Mouse (Mus musculus): ENCODE results near the gene Rc3h1.
"Not testable (repeated sequence)": the region's sequence is repeated elsewhere in the genome, so short reads cannot be mapped to it uniquely, and the experiment has no call there.

Rc3h1 gene

GRCm38 (mm10) chr1:160906057-160906557, at the start of gene Rc3h1:
Gene Rc3h1 (plus strand): TSS chr1:160906418.
- in situ Hi-C loops (cut with MboI, MseI), result no loop called here

GRCm38 (mm10) chr1:160858132-160858531, 48.1 kb upstream of the Rc3h1 start:
- in situ Hi-C loops (cut with MboI, MseI), result loop anchor here (25.0 kb wide), 1 partner anchor 446 kb away; no protein-coding TSS in a partner anchor

GRCm38 (mm10) chr1:160859874-160860273, 46.3 kb upstream of the Rc3h1 start:
- in situ Hi-C loops (cut with MboI, MseI), result loop anchor here (5.0 to 25.0 kb wide), 2 partner anchors 92 to 448 kb away; no protein-coding TSS in a partner anchor

- in situ Hi-C loops (cut with MboI, MseI), result loop anchor here (5.0 to 25.0 kb wide), 2 partner anchors 91 to 449 kb away; no protein-coding TSS in a partner anchor
These were observed 45.1 kb upstream of the Rc3h1 start for GRCm38 (mm10) chr1:160861142-160861541.

- in situ Hi-C loops (cut with MboI, MseI), result loop anchor here (5.0 to 25.0 kb wide), 2 partner anchors 91 to 449 kb away; no protein-coding TSS in a partner anchor
These were observed 44.6 kb upstream of the Rc3h1 start for GRCm38 (mm10) chr1:160861632-160862031.

- in situ Hi-C loops (cut with MboI, MseI), result loop anchor here (5.0 to 25.0 kb wide), 2 partner anchors 89 to 451 kb away; no protein-coding TSS in a partner anchor
These were observed 43.2 kb upstream of the Rc3h1 start for GRCm38 (mm10) chr1:160863027-160863426.

- in situ Hi-C loops (cut with MboI, MseI), result loop anchor here (25.0 kb wide), 1 partner anchor 462 kb away; no protein-coding TSS in a partner anchor
These were observed 31.5 kb upstream of the Rc3h1 start for GRCm38 (mm10) chr1:160874757-160875156.

GRCm38 (mm10) chr1:160876968-160877367, 29.2 kb upstream of the Rc3h1 start:
- in situ Hi-C loops (cut with MboI, MseI), result no loop called here

- in situ Hi-C loops (cut with MboI, MseI), result no loop called here
These were observed 27.7 kb upstream of the Rc3h1 start for GRCm38 (mm10) chr1:160878485-160878884.

- in situ Hi-C loops (cut with MboI, MseI), result not testable (repeated sequence)
These were observed 24.8 kb upstream of the Rc3h1 start for GRCm38 (mm10) chr1:160881378-160881777.

GRCm38 (mm10) chr1:160881968-160882367, 24.2 kb upstream of the Rc3h1 start:
- in situ Hi-C loops (cut with MboI, MseI), result no loop called here

- in situ Hi-C loops (cut with MboI, MseI), result no loop called here
These were observed 21.9 kb upstream of the Rc3h1 start for GRCm38 (mm10) chr1:160884273-160884672.

- in situ Hi-C loops (cut with MboI, MseI), result no loop called here
These were observed 21.2 kb upstream of the Rc3h1 start for GRCm38 (mm10) chr1:160884993-160885392.

- in situ Hi-C loops (cut with MboI, MseI), result no loop called here
These were observed 6.5 kb upstream of the Rc3h1 start for GRCm38 (mm10) chr1:160899701-160900100.

GRCm38 (mm10) chr1:160904047-160904446, 2.2 kb upstream of the Rc3h1 start:
- in situ Hi-C loops (cut with MboI, MseI), result no loop called here

- in situ Hi-C loops (cut with MboI, MseI), result no loop called here
These were observed 602 bp downstream of the Rc3h1 start for GRCm38 (mm10) chr1:160906558-160907481.

GRCm38 (mm10) chr1:160910176-160910575, 4.0 kb downstream of the Rc3h1 start:
- in situ Hi-C loops (cut with MboI, MseI), result no loop called here

GRCm38 (mm10) chr1:160910812-160911211, 4.6 kb downstream of the Rc3h1 start:
- in situ Hi-C loops (cut with MboI, MseI), result no loop called here

GRCm38 (mm10) chr1:160919383-160919782, 13.2 kb downstream of the Rc3h1 start:
- in situ Hi-C loops (cut with MboI, MseI), result no loop called here

GRCm38 (mm10) chr1:160921938-160922337, 15.7 kb downstream of the Rc3h1 start:
- in situ Hi-C loops (cut with MboI, MseI), result no loop called here

GRCm38 (mm10) chr1:160931320-160931719, 25.1 kb downstream of the Rc3h1 start:
- in situ Hi-C loops (cut with MboI, MseI), result no loop called here

GRCm38 (mm10) chr1:160933896-160934482, 27.8 kb downstream of the Rc3h1 start:
- in situ Hi-C loops (cut with MboI, MseI), result no loop called here
